Mouse (Mus musculus) forebrain, embryonic 15.5 days (tissue): Measurements from ENCODE around the gene Irf2bp1. TPM values are rescaled to one million over a fixed set of nuclear protein-coding genes. Genes with fewer than 3 reads are reported as not detected.

ENCODE experiments used
- ATAC-seq: fragments of 200-750 bp; cut with Nextera tagmentation; replicated peaks from 2 replicates; pipeline ENCODE4 v1.8.0; 2017; ENCODE audit warnings: mild to moderate bottlenecking, moderate TSS enrichment, moderate library complexity
- H3K27ac ChIP-seq: fragments of 300-500 bp; sonication (generic); replicated peaks from 2 replicates; pipeline ENCODE4 v1.5.1; 2015; ENCODE audit warnings: mild to moderate bottlenecking, inconsistent platforms
- H3K27me3 ChIP-seq: fragments of 300-500 bp; sonication (generic); 2 replicates; pipeline ENCODE4 v1.6.1; 2015; ENCODE audit warnings: inconsistent platforms
- H3K36me3 ChIP-seq: fragments of 300-500 bp; sonication (generic); 2 replicates; pipeline ENCODE4 v1.6.1; 2015; ENCODE audit warnings: mild to moderate bottlenecking, inconsistent platforms
- H3K4me1 ChIP-seq: fragments of 300-500 bp; sonication (generic); 2 replicates; pipeline ENCODE4 v1.6.1; 2015; ENCODE audit warnings: inconsistent platforms
- H3K4me2 ChIP-seq: fragments of 300-500 bp; sonication (generic); replicated peaks from 2 replicates; pipeline ENCODE4 v1.6.1; 2015; ENCODE audit warnings: mild to moderate bottlenecking, inconsistent platforms
- H3K4me3 ChIP-seq: fragments of 300-500 bp; sonication (generic); 2 replicates; pipeline ENCODE4 v1.5.1; 2015; ENCODE audit warnings: mild to moderate bottlenecking, inconsistent platforms
- H3K9ac ChIP-seq: fragments of 300-500 bp; sonication (generic); replicated peaks from 2 replicates; pipeline ENCODE4 v1.6.1; 2015; ENCODE audit warnings: mild to moderate bottlenecking, inconsistent platforms
- H3K9me3 ChIP-seq: fragments of 300-500 bp; sonication (generic); 2 replicates; pipeline ENCODE4 v1.6.1; 2016; ENCODE audit warnings: inconsistent platforms
- WGBS: fragments of 180-500 bp; shearing (Covaris S2); methylation state at CpG from one replicate; pipeline ENCODE4 v1.1.7; 2015; ENCODE audit warnings: mixed read lengths; 5-methylcytosine and 5-hydroxymethylcytosine counted together
- polyA plus RNA-seq: library from polyadenylated mRNA; unstranded; fragments of >200 nt; fragmentation: Nextera tagmentation; extraction: Ambion mirVana; gene quantifications from 2 replicates; pipeline ENCODE4 v1.2.1, GENCODE M21; 2015

Gene Irf2bp1
- polyA plus RNA-seq, 1 experiment from 2014 or later, result 36.7 TPM

- Histone ChIP-seq H3K4me1 (peaks cover 32% of the 10 kb centered on the region), H3K27ac (no peak overlapping the region), H3K9me3 (no peaks in the 10 kb centered on the region), H3K27me3 (no peaks in the 10 kb centered on the region), H3K4me3 (peak overlapping the region; percentile 15), H3K4me2 (peak overlapping the region; percentile 12; the same call in 1 of the 2 replicates), H3K36me3 (peaks cover 17% of the 10 kb centered on the region), H3K9ac (no peak overlapping the region)
- 44% methylated on average over 17 of the region's 18 CpGs for WGBS
- ATAC-seq, result no peak
Observed at GRCm38 (mm10) chr7:19001066-19001806, 2.6 kb upstream of the Irf2bp1 start.

GRCm38 (mm10) chr7:19001807-19002085, 2.1 kb upstream of the Irf2bp1 start:
- H3K27me3 ChIP-seq, result no peaks in the 10 kb centered on the region
- H3K9ac ChIP-seq, result no peak overlapping the region
- no peak overlapping the region for H3K4me2 ChIP-seq
- no peak overlapping the region for H3K4me3 ChIP-seq
- H3K4me1 ChIP-seq, result peaks cover 37% of the 10 kb centered on the region
- H3K36me3 ChIP-seq, result peaks cover 12% of the 10 kb centered on the region
- H3K27ac ChIP-seq, result peak overlapping the region; percentile 55; the same call in 1 of the 2 replicates
- no peak for ATAC-seq
- no peaks in the 10 kb centered on the region for H3K9me3 ChIP-seq
- 78% methylated on average over 3 of the region's 3 CpGs for WGBS

GRCm38 (mm10) chr7:19002115-19002514, 1.7 kb upstream of the Irf2bp1 start:
- Histone ChIP-seq H3K27me3 (no peaks in the 10 kb centered on the region), H3K4me3 (peak overlapping the region; percentile 41), H3K4me1 (peaks cover 41% of the 10 kb centered on the region), H3K9ac (peak overlapping the region; percentile 69; the same call in 1 of the 2 replicates), H3K27ac (peak overlapping the region; percentile 55), H3K9me3 (no peaks in the 10 kb centered on the region), H3K4me2 (peak overlapping the region; percentile 65), H3K36me3 (peaks cover 16% of the 10 kb centered on the region)
- ATAC-seq, result no peak
- WGBS, result 45% methylated on average over 4 of the region's 4 CpGs

- Histone ChIP-seq H3K27ac (peak overlapping the region; percentile 55), H3K4me1 (peaks cover 49% of the 10 kb centered on the region), H3K27me3 (no peaks in the 10 kb centered on the region), H3K9ac (peak overlapping the region; percentile 69), H3K9me3 (no peaks in the 10 kb centered on the region), H3K4me3 (peak overlapping the region; percentile 41), H3K4me2 (peak overlapping the region; percentile 65), H3K36me3 (peaks cover 23% of the 10 kb centered on the region)
- WGBS, result 3% methylated on average over 17 of the region's 17 CpGs
- ATAC-seq, result peak; percentile 65
Observed at GRCm38 (mm10) chr7:19002848-19003498, 871 bp upstream of the Irf2bp1 start.

GRCm38 (mm10) chr7:19004631-19005079, 811 bp downstream of the Irf2bp1 start:
- Histone ChIP-seq H3K9me3 (no peaks in the 10 kb centered on the region), H3K27ac (peak overlapping the region; percentile 96), H3K4me3 (peak overlapping the region; percentile 84), H3K36me3 (peaks cover 23% of the 10 kb centered on the region), H3K9ac (peak overlapping the region; percentile 94), H3K27me3 (no peaks in the 10 kb centered on the region), H3K4me2 (peak overlapping the region; percentile 99), H3K4me1 (peaks cover 49% of the 10 kb centered on the region)
- WGBS, result 4% methylated on average over 33 of the region's 34 CpGs
- peak; percentile 1; the same call in 1 of the 2 replicates for ATAC-seq

- WGBS, result 80% methylated on average over 34 of the region's 34 CpGs
- ATAC-seq, result no peak
- no peak overlapping the region for H3K27ac ChIP-seq
- peaks cover 23% of the 10 kb centered on the region for H3K36me3 ChIP-seq
- H3K9ac ChIP-seq, result no peak overlapping the region; the same call in 1 of the 2 replicates
- H3K4me2 ChIP-seq, result peak overlapping the region; percentile 99
- H3K4me3 ChIP-seq, result peak overlapping the region; percentile 84
- H3K9me3 ChIP-seq, result no peaks in the 10 kb centered on the region
- H3K4me1 ChIP-seq, result peaks cover 49% of the 10 kb centered on the region
- no peaks in the 10 kb centered on the region for H3K27me3 ChIP-seq
Observed at GRCm38 (mm10) chr7:19005417-19006121, 1.7 kb downstream of the Irf2bp1 start.

- Histone ChIP-seq H3K27me3 (no peaks in the 10 kb centered on the region), H3K4me1 (peaks cover 49% of the 10 kb centered on the region), H3K9me3 (no peaks in the 10 kb centered on the region), H3K27ac (no peak overlapping the region), H3K36me3 (peaks cover 23% of the 10 kb centered on the region), H3K9ac (no peak overlapping the region), H3K4me3 (no peak overlapping the region), H3K4me2 (peak overlapping the region; percentile 99; the same call in 1 of the 2 replicates)
- no peak for ATAC-seq
- 4% methylated on average over 12 of the region's 12 CpGs for WGBS
Observed at GRCm38 (mm10) chr7:19006476-19006875, 2.6 kb downstream of the Irf2bp1 start.

GRCm38 (mm10) chr7:19007026-19007977, 3.5 kb downstream of the Irf2bp1 start:
- H3K9me3 ChIP-seq, result no peaks in the 10 kb centered on the region
- H3K9ac ChIP-seq, result no peak overlapping the region
- peaks cover 52% of the 10 kb centered on the region for H3K4me1 ChIP-seq
- ATAC-seq, result no peak
- WGBS, result 82% methylated on average over 13 of the region's 13 CpGs
- H3K36me3 ChIP-seq, result peaks cover 23% of the 10 kb centered on the region
- H3K27me3 ChIP-seq, result no peaks in the 10 kb centered on the region
- H3K4me3 ChIP-seq, result no peak overlapping the region
- H3K27ac ChIP-seq, result no peak overlapping the region
- H3K4me2 ChIP-seq, result no peak overlapping the region

GRCm38 (mm10) chr7:19010581-19010980, 6.7 kb downstream of the Irf2bp1 start:
- Histone ChIP-seq H3K27me3 (no peaks in the 10 kb centered on the region), H3K4me2 (no peak overlapping the region), H3K27ac (no peak overlapping the region), H3K9me3 (no peaks in the 10 kb centered on the region), H3K9ac (no peak overlapping the region), H3K4me3 (no peak overlapping the region), H3K36me3 (peaks cover 16% of the 10 kb centered on the region), H3K4me1 (peaks cover 34% of the 10 kb centered on the region)
- no peak for ATAC-seq
- WGBS, result 82% methylated on average over 7 of the region's 7 CpGs

- Histone ChIP-seq H3K4me1 (peaks cover 18% of the 10 kb centered on the region), H3K9ac (peak overlapping the region; percentile 43), H3K27ac (no peak overlapping the region), H3K27me3 (no peaks in the 10 kb centered on the region), H3K4me3 (peak overlapping the region; percentile 27), H3K4me2 (peak overlapping the region; percentile 50), H3K9me3 (no peaks in the 10 kb centered on the region), H3K36me3 (peaks cover 7% of the 10 kb centered on the region)
- 2% methylated on average over 31 of the region's 31 CpGs for WGBS
- no peak for ATAC-seq
Observed at GRCm38 (mm10) chr7:19012025-19012621, 8.3 kb downstream of the Irf2bp1 start.

- no peak for ATAC-seq
- H3K4me3 ChIP-seq, result no peak overlapping the region
Observed at GRCm38 (mm10) chr7:19012882-19013281, 9.0 kb downstream of the Irf2bp1 start.

More at GRCm38 (mm10) chr7:19012882-19013281, 9.0 kb downstream of the Irf2bp1 start:
- H3K9ac ChIP-seq, result no peak overlapping the region
- 72% methylated on average over 2 of the region's 2 CpGs for WGBS
- no peak overlapping the region for H3K4me2 ChIP-seq
- peaks cover 11% of the 10 kb centered on the region for H3K4me1 ChIP-seq
- no peaks in the 10 kb centered on the region for H3K9me3 ChIP-seq
- no peaks in the 10 kb centered on the region for H3K27me3 ChIP-seq
- H3K36me3 ChIP-seq, result no peaks in the 10 kb centered on the region
- H3K27ac ChIP-seq, result no peak overlapping the region
